18 mouse cellular contexts compared by ENCODE assay signal in genomic region chr8:47332941-47333340, GRCm38 (mm10).
DNase-seq lines count a peak whose midpoint lies in the region; ATAC-seq lines count a peak whose summit lies in the region.
"Had no signal": no experiment of that assay in that cellular context is flagged by ENCODE, and none has a peak within 500 bp of the region (broad histone marks: within the 10 kb centered on the region; RNA-seq: fewer than 3 reads in every experiment).

No protein-coding gene starts in this region.

- 0 out of 2 replicates have a peak overlapping the region, but pooled peaks have one; percentile 21 for H3K27ac ChIP-seq in forebrain, embryonic 15.5 days (replicated peaks)
- H3K27ac ChIP-seq in forebrain, embryonic 11.5 days (ENCODE audit: low read depth, low read length) = no peak overlapping the region
- 0 out of 2 replicates have a peak overlapping the region, but pooled peaks have one; percentile 12 for H3K27ac ChIP-seq in midbrain, embryonic 16.5 days (ENCODE audit: low read length)
- H3K27ac ChIP-seq in midbrain, embryonic 14.5 days (replicated peaks; ENCODE audit: low read depth, low read length) = no peak overlapping the region
- no peak overlapping the region; the same call in 1 of the 2 replicates for H3K27ac ChIP-seq in hindbrain, embryonic 16.5 days (ENCODE audit: low read depth, low read length)
- H3K27ac ChIP-seq: heart, adult 2 months; kidney, embryonic 15.5 days; left cerebral cortex, adult 2 months; stomach, postnatal 0 days had no signal

- peaks cover 8% of the 10 kb centered on the region; the same call in 1 of the 2 replicates for H3K4me1 ChIP-seq in forebrain, embryonic 15.5 days
- peaks cover 3% of the 10 kb centered on the region for H3K4me1 ChIP-seq in forebrain, embryonic 11.5 days (replicated peaks; ENCODE audit: control insufficient read depth, insufficient read depth, low read length)
- peaks cover 8% of the 10 kb centered on the region for H3K4me1 ChIP-seq in midbrain, embryonic 16.5 days (ENCODE audit: control insufficient read depth, insufficient read depth, low read length)
- 0 out of 2 replicates have a peak, but pooled peaks cover 10% of the 10 kb centered on the region for H3K4me1 ChIP-seq in midbrain, embryonic 14.5 days (ENCODE audit: control insufficient read depth, insufficient read depth, low read length)
- peaks cover 9% of the 10 kb centered on the region for H3K4me1 ChIP-seq in hindbrain, embryonic 16.5 days (ENCODE audit: control insufficient read depth, insufficient read depth, low read depth, low read length)

- no peak for DNase-seq in forebrain, embryonic 11.5 days (ENCODE audit: low spot score)
- no peak for DNase-seq in midbrain, embryonic 14.5 days
- peak; percentile 31 for DNase-seq in thymus, postnatal 14 days
- DNase-seq: adrenal gland, postnatal 14 days; forebrain, postnatal 0 days; heart, adult 2 months; heart, postnatal 10 days; lung, postnatal 36 days; spleen, adult 18-20 months had no signal

- no peak for ATAC-seq in forebrain, embryonic 15.5 days (replicated peaks)
- ATAC-seq in forebrain, embryonic 11.5 days (replicated peaks; ENCODE audit: low FRiP score) = no peak
- no peak for ATAC-seq in midbrain, embryonic 16.5 days
- ATAC-seq in midbrain, embryonic 14.5 days (ENCODE audit: low FRiP score, low TSS enrichment) = no peak
- 0 out of 2 replicates have a peak, but pooled peaks have one; percentile 32 for ATAC-seq in hindbrain, embryonic 16.5 days
- no peak for ATAC-seq in activated CD4-positive, CD25-positive, alpha-beta regulatory T cell, adult 4 months
- no peak for ATAC-seq in CD4-positive, CD25-positive, alpha-beta regulatory T cell, adult 4 months
- ATAC-seq: forebrain, postnatal 0 days had no signal

- no peak overlapping the region for H3K9ac ChIP-seq in forebrain, embryonic 15.5 days (replicated peaks)
- no peak overlapping the region for H3K9ac ChIP-seq in forebrain, embryonic 11.5 days (ENCODE audit: low read length)
- no peak overlapping the region for H3K9ac ChIP-seq in midbrain, embryonic 16.5 days (ENCODE audit: low read depth, low read length)
- no peak overlapping the region for H3K9ac ChIP-seq in midbrain, embryonic 14.5 days (replicated peaks; ENCODE audit: low read length)
- no peak overlapping the region for H3K9ac ChIP-seq in hindbrain, embryonic 16.5 days (ENCODE audit: low read depth, low read length)
- H3K9ac ChIP-seq: forebrain, postnatal 0 days; kidney, embryonic 15.5 days; neural tube, embryonic 13.5 days had no signal

- H3K4me2 ChIP-seq in forebrain, embryonic 15.5 days (replicated peaks) = no peak overlapping the region
- no peak overlapping the region for H3K4me2 ChIP-seq in forebrain, embryonic 11.5 days (ENCODE audit: low read depth, low read length, severe bottlenecking)
- H3K4me2 ChIP-seq in midbrain, embryonic 16.5 days (ENCODE audit: low read length) = no peak overlapping the region
- no peak overlapping the region for H3K4me2 ChIP-seq in midbrain, embryonic 14.5 days (ENCODE audit: low read length)
- H3K4me2 ChIP-seq in hindbrain, embryonic 16.5 days (ENCODE audit: low read length) = no peak overlapping the region
- H3K4me2 ChIP-seq: kidney, embryonic 15.5 days had no signal

- H3K36me3 ChIP-seq in forebrain, embryonic 15.5 days = no peaks in the 10 kb centered on the region
- no peaks in the 10 kb centered on the region for H3K36me3 ChIP-seq in forebrain, embryonic 11.5 days (ENCODE audit: control insufficient read depth, insufficient read depth, low read length)
- no peaks in the 10 kb centered on the region for H3K36me3 ChIP-seq in midbrain, embryonic 16.5 days (ENCODE audit: control insufficient read depth, insufficient read depth, low read length)
- no peaks in the 10 kb centered on the region for H3K36me3 ChIP-seq in midbrain, embryonic 14.5 days (ENCODE audit: control insufficient read depth, insufficient read depth, low read length)
- no peaks in the 10 kb centered on the region for H3K36me3 ChIP-seq in hindbrain, embryonic 16.5 days (ENCODE audit: control insufficient read depth, insufficient read depth, low read length)
- H3K36me3 ChIP-seq: kidney, embryonic 15.5 days; neural tube, embryonic 13.5 days had no signal

- H3K4me3 ChIP-seq in forebrain, embryonic 15.5 days = no peak overlapping the region
- H3K4me3 ChIP-seq in forebrain, embryonic 11.5 days (ENCODE audit: low read depth, low read length) = no peak overlapping the region
- no peak overlapping the region for H3K4me3 ChIP-seq in midbrain, embryonic 16.5 days (ENCODE audit: low read depth, low read length)
- no peak overlapping the region for H3K4me3 ChIP-seq in midbrain, embryonic 14.5 days (replicated peaks; ENCODE audit: low read depth, low read length)
- H3K4me3 ChIP-seq in hindbrain, embryonic 16.5 days (ENCODE audit: low read length) = no peak overlapping the region
- H3K4me3 ChIP-seq: heart, adult 2 months; kidney, embryonic 15.5 days; left cerebral cortex, adult 2 months; neural tube, embryonic 13.5 days had no signal

- 76% methylated on average over 1 of the region's 1 CpGs for WGBS in forebrain, embryonic 15.5 days
- 82% methylated on average over 1 of the region's 1 CpGs for WGBS in forebrain, embryonic 11.5 days
- 70% methylated on average over 1 of the region's 1 CpGs for WGBS in midbrain, embryonic 16.5 days
- WGBS in midbrain, embryonic 14.5 days = 74% methylated on average over 1 of the region's 1 CpGs
- WGBS in hindbrain, embryonic 16.5 days = 73% methylated on average over 1 of the region's 1 CpGs

- H3K27me3 ChIP-seq in forebrain, embryonic 15.5 days = no peaks in the 10 kb centered on the region
- no peaks in the 10 kb centered on the region for H3K27me3 ChIP-seq in forebrain, embryonic 11.5 days (ENCODE audit: control insufficient read depth, insufficient read depth, low read length)
- H3K27me3 ChIP-seq in midbrain, embryonic 16.5 days (ENCODE audit: control insufficient read depth, insufficient read depth, low read depth, low read length) = no peaks in the 10 kb centered on the region
- H3K27me3 ChIP-seq in midbrain, embryonic 14.5 days (ENCODE audit: control insufficient read depth, insufficient read depth, low read length) = no peaks in the 10 kb centered on the region
- no peaks in the 10 kb centered on the region for H3K27me3 ChIP-seq in hindbrain, embryonic 16.5 days (replicated peaks; ENCODE audit: control insufficient read depth, insufficient read depth, low read length)
- H3K27me3 ChIP-seq: kidney, embryonic 15.5 days; neural tube, embryonic 13.5 days had no signal

- no peaks in the 10 kb centered on the region for H3K9me3 ChIP-seq in forebrain, embryonic 15.5 days
- no peaks in the 10 kb centered on the region for H3K9me3 ChIP-seq in forebrain, embryonic 11.5 days (ENCODE audit: control insufficient read depth, low read length)
- no peaks in the 10 kb centered on the region for H3K9me3 ChIP-seq in midbrain, embryonic 16.5 days (replicated peaks; ENCODE audit: control insufficient read depth, low read length, poor library complexity, severe bottlenecking)
- no peaks in the 10 kb centered on the region for H3K9me3 ChIP-seq in midbrain, embryonic 14.5 days (ENCODE audit: control insufficient read depth, low read length)
- no peaks in the 10 kb centered on the region for H3K9me3 ChIP-seq in hindbrain, embryonic 16.5 days (ENCODE audit: control insufficient read depth, low read length)
- H3K9me3 ChIP-seq: kidney, embryonic 15.5 days; neural tube, embryonic 13.5 days had no signal

Comparison
In these comparisons a context has a peak if more than half of its experiments do, and no peak if none do; other contexts are left out.
1. H3K27ac ChIP-seq: peak in forebrain, embryonic 15.5 days (single experiment) and midbrain, embryonic 16.5 days (single experiment); none in forebrain, embryonic 11.5 days (single experiment), midbrain, embryonic 14.5 days (single experiment) and hindbrain, embryonic 16.5 days (single experiment).